Mouse (Mus musculus) forebrain, embryonic 10.5 days (tissue): Measurements from ENCODE around the gene Cyb5r2. TPM values are rescaled to one million over a fixed set of nuclear protein-coding genes. Genes with fewer than 3 reads are reported as not detected.

Experiments used
- DNase-seq: peaks from one replicate; pipeline ENCODE4 v3.0.0-alpha.2; 2017; ENCODE audit warnings: low spot score; ENCODE audit errors: extremely low spot score
- H3K27ac ChIP-seq: fragments of 300-500 bp; sonication (generic); 2 replicates; pipeline ENCODE4 v1.5.1; 2016; ENCODE audit warnings: mild to moderate bottlenecking
- H3K27me3 ChIP-seq: fragments of 300-500 bp; sonication (generic); 2 replicates; pipeline ENCODE4 v1.6.1; 2016; ENCODE audit warnings: mild to moderate bottlenecking; ENCODE audit not compliant: poor library complexity, severe bottlenecking
- H3K36me3 ChIP-seq: fragments of 300-500 bp; sonication (generic); replicated peaks from 2 replicates; pipeline ENCODE4 v1.6.1; 2016; ENCODE audit warnings: mild to moderate bottlenecking, moderate library complexity
- H3K4me1 ChIP-seq: fragments of 300-500 bp; sonication (generic); 2 replicates; pipeline ENCODE4 v1.6.1; 2016
- H3K4me3 ChIP-seq: fragments of 300-500 bp; sonication (generic); 2 replicates; pipeline ENCODE4 v1.5.1; 2016; ENCODE audit warnings: mild to moderate bottlenecking, moderate library complexity
- H3K9me3 ChIP-seq: fragments of 300-500 bp; sonication (generic); 2 replicates; pipeline ENCODE4 v1.6.1; 2016; ENCODE audit warnings: mild to moderate bottlenecking, moderate library complexity
- WGBS: fragments of 180-500 bp; shearing (Covaris S2); methylation state at CpG from one replicate; pipeline ENCODE4 v1.1.7; 2016; 5-methylcytosine and 5-hydroxymethylcytosine counted together
- polyA plus RNA-seq: library from polyadenylated mRNA; unstranded; fragments of >200 nt; fragmentation: Nextera tagmentation; extraction: Ambion mirVana; gene quantifications from 2 replicates; pipeline ENCODE4 v1.2.1, GENCODE M21; 2016

Cyb5r2 gene
- polyA plus RNA-seq, 1 experiment from 2014 or later = 0.29 TPM

GRCm38 (mm10) chr7:107712743-107713142, 45.1 kb downstream of the Cyb5r2 start:
- peaks cover 14% of the 10 kb centered on the region for H3K4me1 ChIP-seq
- no peaks in the 10 kb centered on the region for H3K27me3 ChIP-seq
- WGBS = 65% methylated on average over 6 of the region's 6 CpGs

GRCm38 (mm10) chr7:107708491-107709112, 49.2 kb downstream of the Cyb5r2 start:
- 1% methylated on average over 10 of the region's 10 CpGs for WGBS
- Histone ChIP-seq H3K9me3 (no peaks in the 10 kb centered on the region), H3K27ac (peak overlapping the region; percentile 60; the same call in 1 of the 2 replicates), H3K4me3 (peak overlapping the region; percentile 34), H3K36me3 (no peaks in the 10 kb centered on the region), H3K27me3 (no peaks in the 10 kb centered on the region), H3K4me1 (peaks cover 20% of the 10 kb centered on the region)
- DNase-seq = peak; percentile 55

More at GRCm38 (mm10) chr7:107712743-107713142, 45.1 kb downstream of the Cyb5r2 start:
- H3K4me3 ChIP-seq = no peak overlapping the region
- H3K27ac ChIP-seq = no peak overlapping the region
- no peaks in the 10 kb centered on the region for H3K9me3 ChIP-seq
- no peak for DNase-seq
- no peaks in the 10 kb centered on the region for H3K36me3 ChIP-seq

GRCm38 (mm10) chr7:107707650-107708049, 50.2 kb downstream of the Cyb5r2 start:
- H3K27me3 ChIP-seq = no peaks in the 10 kb centered on the region
- no peak overlapping the region for H3K27ac ChIP-seq
- no peak overlapping the region for H3K4me3 ChIP-seq
- H3K36me3 ChIP-seq = no peaks in the 10 kb centered on the region
- H3K4me1 ChIP-seq = peaks cover 24% of the 10 kb centered on the region
- WGBS = 76% methylated on average over 9 of the region's 9 CpGs
- no peak for DNase-seq
- H3K9me3 ChIP-seq = no peaks in the 10 kb centered on the region

GRCm38 (mm10) chr7:107705941-107706340, 51.9 kb downstream of the Cyb5r2 start:
- H3K4me1 ChIP-seq = peaks cover 26% of the 10 kb centered on the region
- no peaks in the 10 kb centered on the region for H3K27me3 ChIP-seq
- H3K9me3 ChIP-seq = no peaks in the 10 kb centered on the region
- H3K4me3 ChIP-seq = no peak overlapping the region
- H3K36me3 ChIP-seq = no peaks in the 10 kb centered on the region
- H3K27ac ChIP-seq = no peak overlapping the region
- no peak for DNase-seq
- WGBS = 85% methylated on average over 5 of the region's 5 CpGs

GRCm38 (mm10) chr7:107702461-107703380, 55.1 kb downstream of the Cyb5r2 start:
- no peak overlapping the region for H3K27ac ChIP-seq
- peaks cover 12% of the 10 kb centered on the region for H3K4me1 ChIP-seq
- H3K36me3 ChIP-seq = no peaks in the 10 kb centered on the region
- no peak overlapping the region for H3K4me3 ChIP-seq
- no peaks in the 10 kb centered on the region for H3K27me3 ChIP-seq
- DNase-seq = no peak
- H3K9me3 ChIP-seq = no peaks in the 10 kb centered on the region
- 66% methylated on average over 13 of the region's 13 CpGs for WGBS

GRCm38 (mm10) chr7:107700646-107701045, 57.2 kb downstream of the Cyb5r2 start:
- 92% methylated on average over 5 of the region's 5 CpGs for WGBS
- H3K36me3 ChIP-seq = no peaks in the 10 kb centered on the region
- no peak for DNase-seq
- no peaks in the 10 kb centered on the region; the same call in 1 of the 2 replicates for H3K27me3 ChIP-seq
- H3K4me1 ChIP-seq = peaks cover 6% of the 10 kb centered on the region; the same call in 1 of the 2 replicates
- H3K9me3 ChIP-seq = no peaks in the 10 kb centered on the region
- no peak overlapping the region for H3K4me3 ChIP-seq
- no peak overlapping the region for H3K27ac ChIP-seq

GRCm38 (mm10) chr7:107699926-107700325, 57.9 kb downstream of the Cyb5r2 start:
- no peaks in the 10 kb centered on the region for H3K9me3 ChIP-seq
- no peaks in the 10 kb centered on the region; the same call in 1 of the 2 replicates for H3K27me3 ChIP-seq
- no peak overlapping the region for H3K27ac ChIP-seq
- peaks cover 6% of the 10 kb centered on the region; the same call in 1 of the 2 replicates for H3K4me1 ChIP-seq
- WGBS = 89% methylated on average over 1 of the region's 1 CpGs
- no peaks in the 10 kb centered on the region for H3K36me3 ChIP-seq
- H3K4me3 ChIP-seq = no peak overlapping the region
- no peak for DNase-seq

Other genes starting within 250 kb of the Cyb5r2 start
- gene Olfml1, start 190.6 kb downstream of the Cyb5r2 start, polyA plus RNA-seq = 6.3 and 6.5 TPM in 2 replicates
- 8.7 and 9.3 TPM in 2 replicates for gene Ppfibp2, start 162.8 kb downstream of the Cyb5r2 start, polyA plus RNA-seq
- gene 5330417H12Rik, start 132.9 kb downstream of the Cyb5r2 start, polyA plus RNA-seq = not detected in 2 replicates
- not detected in 2 replicates for gene Ovch2, start 43.2 kb upstream of the Cyb5r2 start, polyA plus RNA-seq
- not detected in 2 replicates for gene Olfr467, start 54.2 kb upstream of the Cyb5r2 start, polyA plus RNA-seq
- not detected in 2 replicates for gene Olfr469, start 67.5 kb upstream of the Cyb5r2 start, polyA plus RNA-seq
- not detected in 2 replicates for gene Olfr470, start 89.5 kb upstream of the Cyb5r2 start, polyA plus RNA-seq
- not detected in 2 replicates for gene Olfr472, start 139.9 kb upstream of the Cyb5r2 start, polyA plus RNA-seq
- not detected in 2 replicates for gene Olfr473, start 172.4 kb upstream of the Cyb5r2 start, polyA plus RNA-seq
- gene Olfr474, start 196.6 kb upstream of the Cyb5r2 start, polyA plus RNA-seq = not detected in 2 replicates
- not detected in 2 replicates for gene Olfr476, start 206.8 kb upstream of the Cyb5r2 start, polyA plus RNA-seq
- not detected in 2 replicates for gene Olfr477, start 228.7 kb upstream of the Cyb5r2 start, polyA plus RNA-seq